29 mouse cellular contexts compared by ENCODE assay signal in genomic region chr11:24178823-24179476, GRCm38 (mm10).
"Had no signal": no experiment of that assay in that cellular context is flagged by ENCODE, and none has a peak within 500 bp of the region (broad histone marks: within the 10 kb centered on the region; RNA-seq: fewer than 3 reads in every experiment).

No protein-coding gene starts in this region.

- H3K9me3 ChIP-seq: heart, embryonic 10.5 days; heart, embryonic 12.5 days; heart, embryonic 13.5 days; heart, embryonic 15.5 days; hindbrain, embryonic 10.5 days; hindbrain, embryonic 12.5 days; hindbrain, embryonic 13.5 days; hindbrain, embryonic 15.5 days; intestine, embryonic 15.5 days; kidney, embryonic 15.5 days had no signal

- DNase-seq: heart, postnatal 10 days; heart, postnatal 14 days; heart, postnatal 36 days; heart, postnatal 4 days; kidney, adult 11 months; kidney, adult 18-20 months; kidney, adult 8-10 months; kidney, adult 9 months; kidney, postnatal 10 days; kidney, postnatal 14 days; kidney, postnatal 25 days; kidney, postnatal 36 days; kidney, postnatal 4 days; layer of hippocampus, adult 9-11 months had no signal

- H3K27ac ChIP-seq: heart, embryonic 10.5 days; heart, embryonic 13.5 days; heart, embryonic 15.5 days; hindbrain, embryonic 10.5 days; hindbrain, embryonic 12.5 days; hindbrain, embryonic 13.5 days; hindbrain, embryonic 14.5 days; hindbrain, embryonic 15.5 days; hindbrain, postnatal 0 days; intestine, embryonic 15.5 days; kidney, embryonic 15.5 days; kidney, postnatal 0 days had no signal

- H3K4me2 ChIP-seq: heart, embryonic 11.5 days; heart, embryonic 12.5 days; heart, embryonic 13.5 days; heart, embryonic 15.5 days; hindbrain, embryonic 12.5 days; hindbrain, embryonic 13.5 days; hindbrain, embryonic 14.5 days; hindbrain, embryonic 15.5 days; intestine, embryonic 15.5 days; kidney, embryonic 15.5 days had no signal

- H3K4me1 ChIP-seq: heart, embryonic 12.5 days; heart, embryonic 15.5 days; hindbrain, embryonic 10.5 days; hindbrain, embryonic 12.5 days; hindbrain, embryonic 15.5 days; intestine, embryonic 15.5 days; kidney, embryonic 15.5 days had no signal

- H3K27me3 ChIP-seq: heart, embryonic 12.5 days; heart, embryonic 13.5 days; heart, embryonic 15.5 days; hindbrain, embryonic 12.5 days; hindbrain, embryonic 13.5 days; hindbrain, embryonic 15.5 days; intestine, embryonic 15.5 days had no signal

- H3K4me3 ChIP-seq: heart, embryonic 10.5 days; heart, embryonic 12.5 days; heart, embryonic 13.5 days; heart, embryonic 15.5 days; hindbrain, embryonic 10.5 days; hindbrain, embryonic 12.5 days; hindbrain, embryonic 13.5 days; hindbrain, embryonic 15.5 days; intestine, embryonic 15.5 days; kidney, embryonic 15.5 days; left cerebral cortex, adult 2 months had no signal

- H3K36me3 ChIP-seq: heart, embryonic 10.5 days; heart, embryonic 12.5 days; heart, embryonic 13.5 days; heart, embryonic 15.5 days; hindbrain, embryonic 10.5 days; hindbrain, embryonic 12.5 days; hindbrain, embryonic 13.5 days; hindbrain, embryonic 15.5 days; intestine, embryonic 15.5 days; kidney, embryonic 15.5 days had no signal

- H3K9ac ChIP-seq: heart, embryonic 12.5 days; heart, embryonic 13.5 days; heart, embryonic 15.5 days; hindbrain, embryonic 12.5 days; hindbrain, embryonic 13.5 days; hindbrain, embryonic 14.5 days; hindbrain, embryonic 15.5 days; intestine, embryonic 15.5 days; kidney, embryonic 15.5 days had no signal
